Mouse (Mus musculus): ENCODE data around the gene Nifk.

Nifk gene

DNA sequence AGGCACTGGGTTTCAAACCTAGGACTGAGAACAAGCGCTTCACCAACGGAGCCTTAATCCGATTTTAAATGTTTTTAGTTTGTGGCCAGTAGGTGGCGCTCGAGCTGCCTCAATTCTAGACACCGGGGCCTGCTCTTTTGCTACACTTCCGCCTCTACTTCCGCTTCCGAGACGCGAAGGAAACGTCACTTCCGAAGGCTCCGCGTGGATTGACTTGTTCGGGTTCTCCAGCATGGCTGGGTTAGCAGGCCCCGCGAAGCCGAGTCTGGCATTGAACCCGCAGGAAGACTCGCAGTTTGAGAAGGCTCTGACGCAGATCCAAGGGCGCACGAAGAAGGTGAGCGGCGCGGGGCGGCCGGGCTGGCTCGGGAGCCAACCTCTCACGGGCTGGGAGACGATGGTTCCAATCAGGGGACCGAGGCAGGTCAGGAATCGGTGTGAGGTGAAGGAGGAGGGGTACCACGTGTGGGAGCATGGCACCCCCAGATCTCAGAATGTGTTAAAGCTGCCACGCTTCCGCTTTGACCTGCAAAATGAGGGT, at the start of gene Nifk:
TSS of gene Nifk (plus strand) at position 179 of the 541 bp plus-strand sequence.
- DNase-seq: peak; percentile 91

DNA sequence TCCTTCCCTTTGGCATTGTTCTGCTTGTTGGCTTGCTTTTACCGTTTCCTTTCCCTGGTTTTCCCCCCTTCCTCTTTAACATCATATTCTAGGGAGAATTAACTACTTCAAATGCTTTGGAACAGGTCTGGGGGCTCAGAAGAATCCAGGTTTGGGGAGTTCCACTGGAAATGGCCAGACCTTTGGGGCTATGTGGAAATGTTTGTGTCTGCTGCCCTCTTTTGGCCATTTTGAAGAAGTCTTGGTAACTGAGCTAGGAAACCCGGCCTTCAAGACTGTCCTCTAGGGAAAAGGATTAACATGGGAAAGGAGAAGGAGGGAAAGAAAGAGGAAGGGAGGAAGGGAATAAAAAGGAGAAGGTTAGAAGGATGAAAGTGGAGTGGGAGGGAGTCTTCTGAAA, 46.5 kb upstream of the Nifk start:
- DNase-seq: no peak

DNA sequence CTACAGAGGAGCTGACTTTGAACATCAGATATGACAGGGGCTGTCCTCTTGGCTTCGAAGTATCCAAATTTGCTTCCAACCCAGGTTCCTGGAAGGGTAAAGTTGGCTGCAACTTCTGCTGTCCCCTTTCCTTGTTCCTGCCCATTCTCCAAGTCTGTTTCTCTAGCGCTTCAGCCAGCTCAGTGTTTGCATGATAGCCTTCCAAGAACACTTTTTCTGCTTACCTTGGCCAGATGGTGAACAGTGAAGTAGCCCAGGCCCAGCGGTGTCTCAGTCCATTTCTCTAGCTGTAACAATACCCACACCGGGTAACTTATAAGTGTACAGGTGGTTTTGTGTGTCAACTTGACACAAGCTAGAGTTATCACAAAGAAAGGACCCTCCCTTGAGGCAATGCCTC, 29.3 kb upstream of the Nifk start:
- no peak for DNase-seq

DNA sequence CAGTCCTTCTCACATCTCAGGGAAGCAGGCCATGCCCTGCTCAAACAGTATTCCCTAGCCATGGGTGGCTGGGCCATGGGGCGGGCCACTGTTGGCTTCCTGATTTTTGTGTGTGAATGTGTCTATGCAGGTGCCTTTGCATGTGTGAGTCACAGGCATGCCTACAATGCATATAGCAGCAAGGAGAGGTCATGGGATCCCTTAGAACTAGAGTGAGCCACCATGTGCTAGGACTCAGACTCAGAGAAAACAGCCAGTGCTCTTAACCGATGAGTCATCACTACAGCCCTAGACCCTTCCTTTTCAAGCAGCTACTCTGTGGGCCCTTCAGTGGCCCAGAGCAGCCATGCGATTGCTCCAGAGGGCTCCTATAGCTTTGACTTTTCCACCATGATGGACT, 27.4 kb upstream of the Nifk start:
- DNase-seq: no peak

DNA sequence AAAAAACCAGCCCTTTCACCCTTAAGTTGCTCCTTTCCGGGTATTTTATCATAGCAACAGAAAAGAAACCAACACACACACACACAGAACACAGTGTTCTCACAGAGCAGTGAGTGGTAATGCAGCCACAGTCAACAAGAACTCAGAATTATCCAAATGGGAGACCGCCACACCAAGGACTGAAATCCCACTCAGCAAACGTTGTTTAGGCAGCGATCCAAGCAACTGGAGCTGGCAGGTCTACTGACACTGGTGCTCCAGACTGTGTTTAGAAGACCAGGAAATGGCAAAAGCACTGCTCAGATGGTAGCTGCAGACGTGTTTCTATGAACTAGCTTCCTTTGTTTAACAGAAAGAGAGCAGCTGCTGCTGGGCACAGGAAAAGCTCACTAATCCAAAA, 26.8 kb upstream of the Nifk start:
- DNase-seq: no peak

DNA sequence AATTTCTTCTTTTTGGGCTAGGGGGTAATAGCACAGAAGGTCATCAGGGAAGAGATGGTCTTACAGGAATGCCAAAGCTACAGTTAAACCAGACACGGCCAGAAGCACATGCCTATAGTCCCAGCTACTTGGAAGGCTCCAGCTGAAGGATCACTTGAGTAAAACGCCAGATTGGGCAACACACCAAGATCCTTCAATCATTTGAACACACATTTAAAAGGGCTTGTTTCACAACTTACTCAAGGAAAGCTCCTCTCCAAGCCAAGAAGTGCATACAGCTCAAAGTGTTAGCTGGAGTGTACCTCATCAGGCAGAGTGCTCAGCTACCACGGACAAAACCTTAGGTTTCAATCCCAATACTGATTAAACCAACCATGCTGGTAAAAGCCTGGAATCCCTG, 25.0 kb upstream of the Nifk start:
- no peak for DNase-seq

DNA sequence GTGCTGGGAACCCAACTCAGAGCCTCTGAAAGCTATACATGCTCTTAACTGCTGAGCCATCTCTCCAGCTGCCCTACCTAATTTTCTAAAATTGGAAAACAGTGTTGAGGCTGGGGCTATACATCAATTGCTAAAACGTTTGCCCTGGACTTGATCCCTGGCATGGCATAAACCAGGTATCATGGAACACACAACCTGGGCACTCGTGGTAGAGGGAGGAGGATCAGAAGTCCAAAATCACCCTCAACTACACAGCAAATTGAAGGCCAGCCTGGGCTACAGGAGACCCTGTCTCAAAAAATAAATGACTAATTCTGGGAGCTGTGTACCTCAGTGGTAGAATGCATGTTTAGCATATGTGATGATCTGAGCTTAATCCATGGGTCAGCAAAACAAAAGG, 23.9 kb upstream of the Nifk start:
- DNase-seq: no peak

DNA sequence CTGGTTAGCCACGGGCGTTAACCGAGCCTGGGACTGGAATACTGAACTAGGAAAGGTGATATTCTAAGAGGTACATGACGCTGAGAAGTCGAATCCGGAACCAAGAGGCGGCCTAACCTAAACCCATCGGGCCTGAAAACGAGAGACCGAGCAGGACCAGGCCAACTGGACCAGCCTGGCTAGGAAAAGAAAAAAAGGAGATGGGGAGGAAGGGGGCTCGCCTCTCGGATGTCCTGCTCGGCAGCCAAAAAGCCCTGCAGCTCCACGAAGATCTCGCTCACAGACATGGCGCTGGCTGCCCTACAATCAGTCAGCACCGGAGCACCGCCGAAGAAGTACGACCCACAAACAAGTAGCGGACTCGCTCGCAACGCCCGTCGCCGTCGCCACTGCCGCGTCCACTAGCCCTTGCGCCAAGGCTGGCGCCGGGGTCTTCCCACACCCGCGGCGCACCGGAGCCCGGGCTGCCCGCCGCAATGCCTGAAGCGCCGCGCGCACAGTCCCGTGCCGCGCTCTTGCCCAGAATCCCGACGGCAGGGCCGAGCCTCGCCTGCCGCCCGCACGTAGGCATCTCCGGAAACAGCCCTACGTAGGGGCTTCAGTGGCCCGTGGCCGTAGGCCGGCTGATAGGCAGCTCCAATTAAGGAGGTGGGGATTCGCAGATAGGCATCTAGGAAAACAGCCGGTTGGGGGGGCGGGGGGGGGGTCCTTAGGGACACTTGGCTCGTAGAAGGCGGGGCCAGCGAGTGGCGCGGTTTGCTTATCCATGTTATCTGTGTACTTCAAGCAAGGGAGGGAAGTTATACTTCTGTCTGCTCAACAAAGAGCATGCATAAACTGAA, 10.6 kb upstream of the Nifk start:
- peak; percentile 93 for DNase-seq

DNA sequence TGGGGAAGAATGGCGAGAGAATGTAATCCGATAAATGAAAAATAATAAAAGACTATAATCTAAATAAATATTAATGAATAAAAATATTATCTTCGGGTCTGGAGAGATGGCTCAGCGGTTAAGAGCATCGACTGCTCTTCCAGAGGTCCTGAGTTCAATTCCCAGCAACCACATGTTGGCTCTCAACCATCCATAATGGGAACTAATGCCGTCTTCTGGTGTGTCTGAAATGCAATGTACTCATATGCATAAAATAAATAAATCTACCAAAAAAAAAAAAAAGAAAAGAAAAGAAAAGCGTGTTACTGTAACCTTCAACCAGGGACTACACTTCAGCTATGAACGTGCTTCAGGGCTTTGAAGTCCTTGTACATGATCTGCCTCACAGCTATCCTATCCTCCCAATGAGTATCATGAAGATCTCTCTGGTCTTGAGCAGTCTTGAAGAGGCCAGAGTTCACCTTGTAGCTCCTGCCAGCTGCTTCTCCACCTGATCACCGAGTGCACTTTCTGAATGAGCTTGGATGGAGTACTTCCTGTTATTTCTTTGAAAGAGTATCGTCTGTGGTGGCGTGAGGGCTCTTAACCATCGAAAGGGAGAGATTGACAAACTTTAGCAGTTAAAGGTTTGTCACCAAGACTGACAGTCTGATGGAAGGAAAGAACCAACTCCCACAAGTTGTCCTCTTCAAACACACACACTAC, 9.9 kb upstream of the Nifk start, which contains the start of gene Tsn:
TSS of gene Tsn (minus strand) at position 118 of the 705 bp plus-strand sequence.
- DNase-seq: no peak

DNA sequence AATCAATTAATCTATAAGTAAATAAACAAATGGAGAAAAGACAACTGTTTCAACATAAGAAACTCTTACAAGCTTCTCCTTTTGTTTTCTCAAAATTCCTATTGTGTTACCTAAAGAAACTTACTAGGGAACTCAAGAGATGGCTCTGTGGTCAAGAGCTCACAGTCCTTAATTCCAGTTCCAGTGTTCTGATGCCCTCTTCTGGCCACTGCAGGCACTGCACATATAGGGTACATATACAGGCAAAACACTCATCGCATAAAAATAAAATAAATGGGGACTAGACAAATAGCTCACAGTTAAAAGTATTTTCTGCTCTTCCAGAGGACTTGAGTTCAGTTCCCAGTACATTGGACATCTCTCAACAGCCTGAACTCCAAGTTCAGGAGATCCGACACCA, 943 bp upstream of the Nifk start:
- DNase-seq: peak; percentile 42

DNA sequence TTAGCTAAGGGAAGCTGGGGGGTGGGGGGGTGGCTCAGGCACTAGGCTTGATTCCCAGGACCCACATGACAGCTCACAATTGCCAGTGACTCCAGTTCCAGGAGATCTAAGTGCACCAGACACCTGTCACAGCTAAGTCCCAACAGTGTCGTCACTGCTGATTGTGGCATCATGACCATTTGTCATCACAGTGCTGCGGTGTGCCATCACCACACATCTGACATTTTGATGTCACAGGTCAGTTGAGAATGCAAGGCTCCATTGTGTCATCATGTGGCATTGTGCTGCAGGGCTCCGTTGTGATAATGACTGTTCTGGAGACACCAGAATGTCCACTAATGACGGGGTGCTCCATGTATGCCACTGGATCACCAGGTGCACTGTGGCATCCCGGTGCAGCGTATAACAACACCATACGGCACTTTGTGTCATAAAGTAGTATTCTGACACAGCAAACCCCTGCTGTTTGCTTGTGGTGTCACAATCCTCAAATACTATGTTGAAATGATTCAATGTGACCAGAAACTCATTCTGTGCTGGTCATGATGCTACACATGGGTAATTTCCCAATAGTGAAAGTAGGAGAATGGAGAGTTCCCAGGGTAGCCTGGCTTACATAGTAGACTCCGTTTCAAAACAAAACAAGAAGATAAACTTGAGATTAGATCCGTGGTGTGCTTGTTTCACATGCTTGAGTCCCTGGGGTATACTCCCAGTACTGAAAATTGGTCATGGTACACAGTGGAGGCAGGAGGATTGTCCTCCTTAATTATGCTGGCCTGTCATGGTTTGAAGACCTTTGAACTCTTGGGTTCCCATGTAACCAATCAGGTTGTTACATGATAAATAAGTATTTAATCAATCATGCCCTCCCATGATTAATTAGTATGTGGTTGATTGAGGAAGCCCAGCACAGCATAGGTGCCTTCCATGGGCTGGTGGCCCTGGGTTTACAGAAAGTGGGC, 13.4 kb downstream of the Nifk start:
- no peak for DNase-seq

DNA sequence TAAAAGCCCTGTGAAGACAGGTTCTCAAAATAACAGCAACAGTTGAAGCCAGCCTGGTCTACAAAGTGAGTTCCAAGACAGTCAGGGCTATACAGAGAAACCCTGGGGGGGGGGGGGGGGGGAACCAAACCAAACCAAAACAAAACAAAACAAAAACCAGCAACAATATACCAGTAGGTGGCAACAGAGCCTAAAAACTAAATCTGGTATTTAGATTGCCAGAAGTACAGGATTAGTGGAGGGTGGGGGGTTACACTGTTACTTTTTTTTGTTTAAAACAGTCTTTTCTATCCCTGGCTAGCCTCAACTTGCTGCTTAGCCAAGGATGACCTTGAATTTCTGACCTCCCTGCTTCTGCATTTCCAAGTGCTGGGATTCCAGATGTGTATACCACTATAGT, 14.2 kb downstream of the Nifk start:
- no peak for DNase-seq

DNA sequence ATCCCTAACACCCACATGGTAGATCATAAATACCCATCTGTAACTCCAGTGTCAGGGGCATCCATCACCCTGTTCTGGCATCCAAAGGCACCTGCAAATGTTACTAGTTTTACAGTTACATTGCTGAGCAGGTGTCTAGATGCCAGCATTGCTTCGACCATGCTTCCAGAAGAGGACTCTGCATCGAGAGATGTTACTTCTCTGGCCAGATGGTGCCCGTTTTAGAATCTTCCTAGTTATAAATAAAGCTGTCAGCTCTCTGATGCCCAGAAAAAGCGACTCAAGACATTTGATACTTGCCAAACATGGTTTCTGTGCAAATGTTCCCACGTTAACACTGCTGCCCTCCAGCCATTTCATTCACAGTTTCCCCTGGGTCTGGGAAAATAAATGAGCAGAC, 16.3 kb downstream of the Nifk start:
- DNase-seq: no peak

DNA sequence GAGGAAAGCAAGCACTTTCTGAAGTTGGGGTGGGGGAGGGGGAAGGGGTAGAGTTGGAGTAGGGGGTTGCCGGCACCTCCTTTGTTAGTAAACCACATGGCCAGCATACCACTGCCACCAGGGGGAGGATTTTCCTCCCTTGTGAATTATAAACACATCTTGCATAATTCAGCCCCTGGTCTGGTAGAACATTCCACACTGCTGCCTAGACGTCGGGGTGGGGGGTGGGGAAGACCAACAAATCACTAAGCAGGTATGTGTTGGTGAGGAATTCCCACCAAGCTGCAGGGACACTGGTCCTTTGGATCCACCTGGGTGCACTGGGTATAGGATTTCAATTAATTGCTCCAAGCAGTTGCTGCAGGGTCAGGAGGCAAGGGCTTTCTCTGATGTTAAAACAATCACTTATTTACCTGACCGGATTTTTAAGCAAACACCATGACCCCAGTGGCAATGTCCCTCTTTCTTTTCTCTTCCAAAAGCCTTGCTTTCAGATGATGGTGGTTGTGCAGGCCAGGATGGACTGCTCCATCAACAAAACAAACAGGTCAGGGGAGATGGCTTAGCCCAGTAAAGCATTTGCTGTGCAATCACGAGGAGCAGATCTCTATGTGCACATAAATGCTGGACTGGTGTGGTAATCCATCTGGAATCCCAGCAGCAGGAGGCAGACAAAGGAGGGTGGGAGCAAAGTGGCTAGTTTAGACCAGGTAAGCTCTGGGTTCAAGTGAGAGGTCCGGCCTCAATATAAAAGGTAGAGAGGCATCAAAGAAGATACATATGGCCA, 22.2 kb downstream of the Nifk start:
- peak; percentile 18 for DNase-seq

DNA sequence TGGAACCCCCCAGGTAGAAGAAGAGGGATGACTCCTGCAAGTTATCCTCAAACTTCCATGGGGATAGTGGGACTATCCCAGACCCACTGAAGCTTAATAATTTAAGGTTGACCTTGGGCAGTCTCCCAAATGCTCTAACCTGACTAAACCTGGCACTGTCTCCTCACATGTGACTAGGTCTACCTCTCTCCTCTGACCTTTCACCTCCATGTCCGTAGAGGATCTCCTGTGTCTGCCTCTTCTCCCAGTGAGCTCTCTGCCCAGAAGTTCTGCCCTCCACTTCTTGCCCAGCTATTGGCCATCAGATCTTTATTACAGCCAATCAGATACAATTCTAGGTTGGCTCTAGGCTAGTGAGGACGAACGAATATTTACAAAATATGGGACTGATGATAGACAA, 28.3 kb downstream of the Nifk start:
- no peak for DNase-seq

DNA sequence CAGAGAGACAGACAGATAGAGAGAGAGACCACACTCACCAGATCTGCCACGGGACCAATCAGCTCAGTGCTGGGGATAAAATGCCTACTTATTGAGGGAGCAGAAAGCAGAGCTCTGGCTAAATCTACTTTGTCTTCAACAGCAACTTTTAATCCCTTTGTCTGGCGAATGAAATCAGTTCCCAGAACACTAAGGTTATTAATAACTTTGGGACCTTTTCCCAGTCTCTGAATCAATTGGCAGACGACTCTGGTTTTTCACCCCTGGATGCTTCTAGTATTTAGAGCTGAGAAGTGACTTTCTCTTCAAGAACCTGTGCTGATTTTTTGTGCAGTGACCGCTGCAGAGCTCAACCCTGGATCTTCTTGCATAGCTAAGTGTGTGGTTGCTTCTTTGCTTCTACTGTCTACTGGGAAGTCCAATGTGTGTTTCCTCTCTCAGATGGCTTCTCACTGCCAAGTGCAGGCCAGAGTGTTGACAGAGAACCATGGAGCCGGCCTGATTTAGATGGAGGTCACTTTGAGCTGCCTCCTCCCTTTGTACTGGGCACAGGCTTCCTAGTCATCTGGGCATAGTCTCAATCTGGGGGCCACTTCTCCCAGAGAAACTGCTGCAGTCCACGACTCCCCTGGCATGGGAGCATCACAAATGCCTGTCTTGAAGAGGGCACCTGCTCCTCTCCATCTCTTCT, 37.6 kb downstream of the Nifk start:
- no peak for DNase-seq

DNA sequence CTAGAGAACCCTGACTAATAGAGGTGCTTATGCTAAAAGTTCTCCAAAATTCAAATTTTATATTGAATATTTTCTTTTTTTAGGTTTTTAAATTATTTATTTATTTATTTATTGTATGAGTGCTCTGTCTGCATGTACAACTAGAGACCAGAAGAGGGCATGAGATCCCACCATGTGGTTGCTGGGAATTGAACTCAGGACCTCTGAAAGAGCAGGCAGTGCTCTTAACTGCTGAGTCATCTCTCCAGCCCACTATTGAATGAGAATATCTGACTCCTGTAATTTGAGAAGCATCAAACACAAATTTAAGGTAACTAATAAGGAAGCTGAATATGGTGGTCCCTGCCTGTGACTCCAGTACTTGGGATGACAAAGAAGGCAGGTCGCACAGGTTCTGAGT, 46.3 kb downstream of the Nifk start:
- DNase-seq: peak; percentile 6

DNA sequence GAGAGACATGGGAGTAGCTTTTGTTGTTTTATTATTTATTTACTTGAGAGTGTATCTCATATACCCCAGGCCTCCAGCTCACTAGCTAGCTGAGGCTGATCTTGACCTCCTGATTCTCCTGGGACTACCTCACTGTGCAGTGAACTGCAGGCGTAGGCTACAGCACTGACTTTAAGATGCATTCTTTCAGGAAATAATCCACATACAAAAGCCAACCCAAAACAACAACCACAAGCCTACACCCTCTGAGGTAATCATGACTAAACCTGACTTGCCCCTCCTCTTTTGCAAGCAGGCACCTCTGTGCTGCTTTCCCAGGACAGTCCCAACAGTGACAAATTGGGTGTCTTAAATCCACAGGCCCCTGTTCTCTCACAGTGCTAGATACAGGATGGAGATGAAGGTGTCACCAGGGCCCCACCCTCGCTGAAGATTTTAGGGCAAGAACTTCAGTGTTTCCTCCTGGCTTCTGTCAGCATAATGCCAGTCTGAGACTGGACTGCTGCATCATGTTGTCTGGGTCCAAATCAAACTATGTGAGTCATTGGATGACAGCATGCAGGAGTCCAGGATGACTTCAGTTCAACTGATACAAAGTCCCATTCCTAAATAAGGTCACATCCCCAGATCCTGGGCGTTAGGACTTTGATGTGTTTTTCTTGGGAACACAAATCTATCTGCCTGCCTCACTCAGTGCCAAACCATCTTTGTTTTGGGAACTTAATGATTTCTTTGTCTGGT, 47.3 kb downstream of the Nifk start:
- no peak for DNase-seq

DNA sequence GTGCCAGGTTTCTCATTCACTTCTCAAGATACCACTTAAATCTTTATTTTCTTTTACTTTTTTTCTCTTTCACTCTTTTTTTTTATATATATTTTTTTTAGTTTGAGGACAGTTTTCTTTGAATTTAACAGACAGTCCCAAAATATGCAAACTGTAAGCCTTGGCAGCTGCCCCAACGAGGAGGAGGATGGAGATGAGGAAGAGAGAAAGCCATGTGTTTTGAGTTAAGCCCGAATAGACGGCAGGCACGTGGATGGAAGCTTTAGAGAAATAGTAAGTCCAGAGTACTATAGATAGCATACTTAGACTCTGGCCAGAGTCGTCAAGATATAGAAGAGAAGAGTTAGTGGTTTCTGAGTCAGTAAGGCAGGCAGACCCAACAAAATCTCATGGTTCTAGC, 56.1 kb downstream of the Nifk start:
- DNase-seq: no peak

DNA sequence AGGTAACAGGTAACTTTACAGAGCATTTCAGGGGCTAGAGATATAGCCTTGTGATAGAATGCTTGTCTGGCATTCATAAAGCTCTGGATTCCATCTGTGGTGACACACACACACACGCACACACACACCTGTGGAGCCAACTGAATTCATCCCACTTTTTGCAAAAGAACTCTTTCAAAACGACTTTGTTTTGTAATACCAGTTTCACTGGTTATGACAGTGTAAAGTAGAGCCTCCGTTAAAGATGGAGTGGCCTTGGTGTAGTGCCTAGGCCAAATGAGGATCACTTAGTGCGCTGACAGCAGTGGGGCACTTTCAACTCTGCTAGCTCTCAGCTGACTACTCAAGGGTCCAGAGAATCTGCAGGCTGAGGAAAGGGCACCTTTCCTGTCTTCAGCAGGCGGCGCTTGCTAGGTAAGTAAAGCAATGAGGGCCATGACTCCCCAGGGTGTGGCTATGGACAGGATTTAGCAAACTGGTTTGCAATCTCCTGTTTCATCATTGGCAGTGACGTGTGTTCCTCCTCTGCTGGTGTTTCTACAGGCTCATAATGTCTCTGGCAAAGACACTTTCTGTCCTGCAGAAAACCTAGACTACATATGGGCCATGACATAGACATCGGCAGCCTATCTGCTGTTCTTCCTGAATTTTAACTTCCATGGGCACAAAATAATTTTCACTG, 58.6 kb downstream of the Nifk start:
- DNase-seq: no peak
